Mouse (Mus musculus): Measurements from ENCODE around the gene Frmd4b. TPM values are rescaled to one million over a fixed set of nuclear protein-coding genes. Genes with fewer than 3 reads are reported as not detected.
A peak's percentile ranks its signal among the peaks of the same experiment; 100 is the strongest.

The Frmd4b gene
- polyA plus RNA-seq, 1 experiment from 2014 or later = 11.1 TPM

DNA sequence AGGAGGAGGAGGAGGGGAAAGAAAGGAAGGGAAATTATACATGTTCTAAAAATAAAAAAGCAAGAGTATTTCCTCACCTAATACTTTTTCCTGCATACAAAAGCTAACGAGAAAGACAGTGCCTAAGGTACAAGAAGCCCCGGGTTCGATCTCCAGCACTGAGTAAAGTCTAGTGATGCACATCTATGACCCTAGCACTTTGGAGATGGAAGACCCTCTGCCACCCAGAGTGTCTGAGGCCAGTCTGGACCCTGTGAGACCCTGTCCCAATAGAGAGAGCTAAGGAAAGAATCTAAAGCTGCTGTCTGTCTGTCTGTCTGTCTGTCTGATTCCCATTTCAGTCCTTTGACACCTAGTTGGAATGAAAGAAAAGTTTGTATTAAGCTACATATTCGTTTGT lies 40.0 kb downstream of the Frmd4b start:
- H3K36me3 ChIP-seq (ENCODE audit: insufficient read depth, low read length) = no peaks in the 10 kb centered on the region
- no peaks in the 10 kb centered on the region for H3K27me3 ChIP-seq (replicated peaks; ENCODE audit: insufficient read depth, low read length)
- no peak overlapping the region for H3K4me2 ChIP-seq (replicated peaks; ENCODE audit: low read depth, low read length)
- H3K27ac ChIP-seq (ENCODE audit: low read length) = no peak overlapping the region
- no peaks in the 10 kb centered on the region for H3K4me1 ChIP-seq (ENCODE audit: insufficient read depth, low read depth, low read length)
- no peak overlapping the region for H3K4me3 ChIP-seq (ENCODE audit: low read depth, low read length)
- no peak for TF ChIP-seq CTCF (IDR thresholded peaks at IDR 0.05)
- TF ChIP-seq EP300 (IDR thresholded peaks at IDR 0.05) = no peak
- H3K9me3 ChIP-seq (ENCODE audit: low read length) = no peaks in the 10 kb centered on the region
- DNase-seq (ENCODE audit: low spot score) (no peak), ATAC-seq (no peak)
- H3K9ac ChIP-seq (replicated peaks; ENCODE audit: low read depth) = no peak overlapping the region
- WGBS = 73% methylated on average over 4 of the region's 4 CpGs

DNA sequence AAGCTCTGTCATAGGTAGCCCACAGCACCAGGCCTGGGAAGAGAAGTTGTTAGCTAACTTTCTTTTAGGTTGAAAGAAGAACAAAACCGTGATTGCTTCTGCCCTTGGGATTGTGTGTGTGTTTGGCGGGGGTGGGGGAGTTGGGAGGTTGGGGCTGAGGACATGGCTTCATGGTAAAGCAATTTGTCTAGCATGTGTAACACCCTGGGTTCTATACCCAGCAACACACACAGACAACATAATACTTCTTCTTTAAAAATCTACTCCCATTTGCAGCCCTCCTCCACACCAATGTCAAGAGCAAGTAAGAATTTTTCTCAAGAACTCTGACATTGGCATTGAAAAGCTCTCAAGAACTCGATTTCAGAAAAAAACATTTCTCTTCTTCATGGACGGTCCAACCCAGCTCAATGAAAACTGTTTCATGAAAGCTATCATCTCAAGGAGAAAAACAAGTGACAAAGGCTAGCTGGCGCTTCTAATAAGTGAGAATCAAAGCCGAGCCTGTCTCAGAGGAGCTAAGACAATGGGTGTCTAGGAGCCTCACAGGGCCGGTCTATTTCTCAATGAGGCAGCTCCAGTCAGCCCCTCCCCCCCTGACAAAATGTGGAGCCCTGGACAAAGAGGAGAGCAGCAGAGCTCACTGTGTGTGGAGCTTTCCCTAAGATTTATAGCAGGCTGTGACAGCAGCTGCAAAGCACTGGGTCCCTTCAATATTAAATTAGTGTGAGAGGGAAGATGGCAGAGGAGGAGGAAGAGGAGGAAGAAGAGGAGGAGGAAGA lies 40.6 kb downstream of the Frmd4b start:
- 39% methylated on average over 7 of the region's 7 CpGs for WGBS
- Histone ChIP-seq H3K4me2 (replicated peaks; ENCODE audit: low read depth, low read length) (no peak overlapping the region), H3K36me3 (ENCODE audit: insufficient read depth, low read length) (no peaks in the 10 kb centered on the region), H3K27me3 (replicated peaks; ENCODE audit: insufficient read depth, low read length) (no peaks in the 10 kb centered on the region), H3K4me1 (ENCODE audit: insufficient read depth, low read depth, low read length) (no peaks in the 10 kb centered on the region), H3K27ac (ENCODE audit: low read length) (no peak overlapping the region), H3K4me3 (ENCODE audit: low read depth, low read length) (no peak overlapping the region), H3K9ac (replicated peaks; ENCODE audit: low read depth) (no peak overlapping the region), H3K9me3 (ENCODE audit: low read length) (no peaks in the 10 kb centered on the region)
- DNase-seq (ENCODE audit: low spot score) = peak; percentile 60
- ATAC-seq = peak; percentile 48
- TF ChIP-seq EP300 (IDR thresholded peaks at IDR 0.05) = no peak
- no peak for TF ChIP-seq CTCF (IDR thresholded peaks at IDR 0.05)

DNA sequence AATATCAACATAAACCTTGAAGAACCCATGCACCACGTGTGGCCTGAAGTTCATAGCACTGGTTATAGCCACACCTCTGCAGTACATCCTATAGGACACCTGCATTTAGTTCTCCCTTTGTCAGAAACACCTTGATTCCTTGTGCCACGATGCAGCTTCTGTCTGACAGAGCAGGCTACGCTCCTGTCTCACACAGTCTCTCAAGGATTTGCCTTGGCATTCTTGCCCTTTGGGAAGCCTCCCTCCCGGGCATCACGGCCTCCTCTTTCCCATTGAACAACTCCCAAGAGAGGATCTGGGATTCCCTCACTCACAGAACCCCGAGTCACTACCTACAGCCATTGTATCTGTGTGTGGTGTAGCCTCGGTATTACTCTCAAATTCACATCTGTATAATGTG lies 41.2 kb downstream of the Frmd4b start:
- H3K4me2 ChIP-seq (replicated peaks; ENCODE audit: low read depth, low read length) = no peak overlapping the region
- DNase-seq (ENCODE audit: low spot score) (no peak), ATAC-seq (no peak)
- H3K27me3 ChIP-seq (replicated peaks; ENCODE audit: insufficient read depth, low read length) = no peaks in the 10 kb centered on the region
- no peaks in the 10 kb centered on the region for H3K9me3 ChIP-seq (ENCODE audit: low read length)
- H3K27ac ChIP-seq (ENCODE audit: low read length) = no peak overlapping the region
- no peak for TF ChIP-seq CTCF (IDR thresholded peaks at IDR 0.05)
- 87% methylated on average over 7 of the region's 7 CpGs for WGBS
- H3K4me1 ChIP-seq (ENCODE audit: insufficient read depth, low read depth, low read length) = no peaks in the 10 kb centered on the region
- H3K36me3 ChIP-seq (ENCODE audit: insufficient read depth, low read length) = no peaks in the 10 kb centered on the region
- no peak overlapping the region for H3K9ac ChIP-seq (replicated peaks; ENCODE audit: low read depth)
- no peak overlapping the region for H3K4me3 ChIP-seq (ENCODE audit: low read depth, low read length)

DNA sequence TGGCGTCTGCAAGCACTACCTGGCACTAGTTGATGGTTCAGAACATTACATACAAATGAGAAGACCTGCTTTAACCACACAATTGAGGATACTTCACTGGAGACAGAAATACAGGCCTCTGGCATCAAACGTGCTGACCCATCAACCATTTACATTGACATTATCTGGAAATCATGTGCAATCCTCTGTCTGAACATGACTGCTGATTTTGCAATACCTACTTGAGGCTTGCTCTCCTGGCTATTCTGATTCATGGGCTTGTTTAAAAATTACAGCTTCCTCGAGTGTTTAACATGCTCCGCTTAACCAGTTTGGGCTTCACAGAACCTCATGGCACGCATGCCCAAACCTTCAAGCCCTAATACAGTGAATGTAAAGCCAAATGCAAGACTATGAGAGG lies 42.4 kb downstream of the Frmd4b start:
- no peak for TF ChIP-seq EP300 (IDR thresholded peaks at IDR 0.05)
- peak; percentile 58 for DNase-seq (ENCODE audit: low spot score)
- H3K9ac ChIP-seq (replicated peaks; ENCODE audit: low read depth) = no peak overlapping the region
- H3K4me3 ChIP-seq (ENCODE audit: low read depth, low read length) = no peak overlapping the region
- H3K9me3 ChIP-seq (ENCODE audit: low read length) = no peaks in the 10 kb centered on the region
- peak; percentile 17; the same call in 1 of the 2 replicates for ATAC-seq
- no peaks in the 10 kb centered on the region for H3K36me3 ChIP-seq (ENCODE audit: insufficient read depth, low read length)
- no peaks in the 10 kb centered on the region for H3K4me1 ChIP-seq (ENCODE audit: insufficient read depth, low read depth, low read length)
- no peaks in the 10 kb centered on the region for H3K27me3 ChIP-seq (replicated peaks; ENCODE audit: insufficient read depth, low read length)
- no peak overlapping the region for H3K4me2 ChIP-seq (replicated peaks; ENCODE audit: low read depth, low read length)
- H3K27ac ChIP-seq (ENCODE audit: low read length) = no peak overlapping the region
- WGBS = 54% methylated on average over 5 of the region's 5 CpGs

DNA sequence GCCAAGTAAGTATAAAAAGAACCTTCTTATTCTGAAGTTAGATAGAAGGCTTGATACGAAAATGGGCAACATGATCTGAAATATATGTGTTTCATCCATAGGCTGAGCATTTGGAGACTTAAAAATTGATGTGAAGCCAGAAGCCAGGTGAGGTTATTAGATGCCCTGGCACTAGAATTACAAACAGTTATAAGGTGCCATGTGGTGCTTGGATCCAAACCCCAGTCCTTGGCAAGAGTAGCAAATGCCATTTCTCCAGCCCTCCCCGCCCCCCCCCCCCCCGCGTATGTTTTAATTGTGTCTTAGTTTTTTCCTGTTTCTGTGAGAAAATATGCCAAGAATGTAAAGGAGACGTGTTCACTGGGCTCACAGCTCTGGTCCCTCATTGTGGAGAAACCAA lies 45.1 kb downstream of the Frmd4b start:
- Histone ChIP-seq H3K9ac (replicated peaks; ENCODE audit: low read depth) (no peak overlapping the region), H3K4me1 (ENCODE audit: insufficient read depth, low read depth, low read length) (no peaks in the 10 kb centered on the region), H3K36me3 (ENCODE audit: insufficient read depth, low read length) (no peaks in the 10 kb centered on the region), H3K27me3 (replicated peaks; ENCODE audit: insufficient read depth, low read length) (no peaks in the 10 kb centered on the region), H3K4me2 (replicated peaks; ENCODE audit: low read depth, low read length) (no peak overlapping the region), H3K27ac (ENCODE audit: low read length) (no peak overlapping the region), H3K4me3 (ENCODE audit: low read depth, low read length) (no peak overlapping the region), H3K9me3 (ENCODE audit: low read length) (no peaks in the 10 kb centered on the region)
- 83% methylated on average over 5 of the region's 5 CpGs for whole genome bisulfite sequencing
- DNase-seq (ENCODE audit: low spot score) (no peak), ATAC-seq (no peak)
- no peak for TF ChIP-seq EP300 (IDR thresholded peaks at IDR 0.05)
- TF ChIP-seq CTCF (IDR thresholded peaks at IDR 0.05) = no peak

DNA sequence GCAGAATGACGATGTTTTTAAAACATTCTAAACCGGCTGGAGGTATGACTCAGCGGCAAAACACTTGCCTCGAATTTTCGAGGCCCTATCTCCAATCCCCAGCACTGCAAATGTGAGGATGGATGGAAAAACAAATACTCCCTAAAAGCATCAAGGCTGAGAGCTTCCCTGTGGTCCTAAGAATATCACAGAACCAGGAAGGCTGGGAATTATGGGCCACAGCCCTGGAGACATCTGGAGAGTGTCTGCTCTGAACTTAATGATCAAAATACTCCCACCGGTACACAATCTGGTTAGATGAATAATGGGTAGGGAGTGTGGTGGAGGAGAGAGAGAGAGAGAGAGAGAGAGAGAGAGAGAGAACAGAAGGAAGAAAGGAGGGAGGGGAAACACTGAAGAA lies 48.8 kb downstream of the Frmd4b start:
- H3K27ac ChIP-seq (ENCODE audit: low read length) = no peak overlapping the region
- H3K4me2 ChIP-seq (replicated peaks; ENCODE audit: low read depth, low read length) = no peak overlapping the region
- TF ChIP-seq EP300 (IDR thresholded peaks at IDR 0.05) (no peak), CTCF (IDR thresholded peaks at IDR 0.05) (no peak)
- H3K27me3 ChIP-seq (replicated peaks; ENCODE audit: insufficient read depth, low read length) = no peaks in the 10 kb centered on the region
- no peak for ATAC-seq
- H3K36me3 ChIP-seq (ENCODE audit: insufficient read depth, low read length) = no peaks in the 10 kb centered on the region
- WGBS = 26% methylated on average over 6 of the region's 6 CpGs
- no peak overlapping the region for H3K9ac ChIP-seq (replicated peaks; ENCODE audit: low read depth)
- no peaks in the 10 kb centered on the region for H3K9me3 ChIP-seq (ENCODE audit: low read length)
- H3K4me1 ChIP-seq (ENCODE audit: insufficient read depth, low read depth, low read length) = no peaks in the 10 kb centered on the region
- no peak for DNase-seq (ENCODE audit: low spot score)
- no peak overlapping the region for H3K4me3 ChIP-seq (ENCODE audit: low read depth, low read length)

DNA sequence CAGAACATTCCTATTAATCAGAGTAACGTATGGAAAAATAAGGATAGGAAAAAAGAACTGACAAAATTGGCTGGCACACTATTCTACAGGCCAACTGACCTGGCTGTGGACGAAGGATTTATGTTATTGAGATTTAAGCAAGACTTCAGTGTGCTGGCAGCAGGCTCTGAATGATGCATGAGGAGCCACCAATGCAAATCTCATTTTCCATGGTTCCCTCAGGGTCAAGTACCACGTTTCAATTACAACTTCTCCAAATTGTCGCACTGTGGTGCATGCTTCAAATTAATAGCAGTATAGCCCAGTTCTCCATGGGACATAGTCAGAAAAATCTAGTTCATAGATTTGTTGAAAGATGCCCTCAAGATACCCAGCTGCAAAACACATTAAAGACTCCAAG lies 50.6 kb downstream of the Frmd4b start:
- Histone ChIP-seq H3K36me3 (ENCODE audit: insufficient read depth, low read length) (no peaks in the 10 kb centered on the region), H3K4me1 (ENCODE audit: insufficient read depth, low read depth, low read length) (no peaks in the 10 kb centered on the region), H3K9ac (replicated peaks; ENCODE audit: low read depth) (no peak overlapping the region), H3K4me3 (ENCODE audit: low read depth, low read length) (no peak overlapping the region), H3K27me3 (replicated peaks; ENCODE audit: insufficient read depth, low read length) (no peaks in the 10 kb centered on the region), H3K9me3 (ENCODE audit: low read length) (no peaks in the 10 kb centered on the region), H3K4me2 (replicated peaks; ENCODE audit: low read depth, low read length) (no peak overlapping the region), H3K27ac (ENCODE audit: low read length) (no peak overlapping the region)
- DNase-seq (ENCODE audit: low spot score) = no peak
- no peak for TF ChIP-seq CTCF (IDR thresholded peaks at IDR 0.05)
- TF ChIP-seq EP300 (IDR thresholded peaks at IDR 0.05) = no peak
- no peak for ATAC-seq
- 62% methylated on average over 4 of the region's 4 CpGs for WGBS

All from lung, postnatal 0 days (tissue).